Mouse (Mus musculus): Measurements from ENCODE around the gene Adam1a.
"Not testable (repeated sequence)": the region's sequence is repeated elsewhere in the genome, so short reads cannot be mapped to it uniquely, and the experiment has no call there.

Gene Adam1a

DNA sequence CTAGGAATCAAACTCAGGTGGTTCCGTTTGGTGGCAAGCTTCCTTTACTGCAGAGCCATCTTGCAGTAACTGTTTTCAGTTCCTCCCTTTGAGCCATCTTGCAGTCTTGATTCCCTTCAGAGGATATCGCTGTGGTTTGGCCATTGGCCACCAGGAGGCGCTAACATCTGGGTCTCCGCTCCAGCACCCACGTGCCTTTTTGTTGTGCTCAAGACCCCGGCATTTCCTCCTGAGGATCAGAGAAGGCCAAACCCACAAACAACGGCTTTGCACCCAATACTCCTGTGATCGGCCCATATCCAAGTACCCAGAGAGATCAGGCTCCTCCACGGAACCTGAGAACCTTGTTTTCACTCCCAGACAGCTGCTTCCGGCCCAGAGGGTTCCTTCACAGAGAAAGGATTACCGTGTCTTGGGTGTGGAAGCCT, 19.2 kb upstream of the Adam1a start:
- peak; percentile 88 for DNase-seq (ENCODE audit: low spot score)

DNA sequence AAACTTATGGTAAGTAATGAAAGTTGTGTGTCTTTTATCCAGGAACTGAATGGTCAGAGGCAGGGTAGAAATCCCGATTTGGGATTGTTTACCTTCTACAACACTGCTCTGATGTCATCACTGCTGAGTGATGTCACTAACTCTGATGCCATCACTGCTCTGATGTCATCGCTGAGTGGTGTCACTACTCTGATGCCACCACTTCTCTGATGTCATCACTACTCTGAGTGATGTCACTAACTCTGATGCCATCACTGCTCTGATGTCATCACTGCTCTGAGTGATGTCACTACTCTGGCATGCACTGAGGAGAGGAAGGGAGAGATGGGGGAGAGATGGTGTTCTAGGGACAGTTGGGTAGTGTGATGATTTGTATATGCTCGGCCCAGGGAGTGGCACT, 17.2 kb upstream of the Adam1a start:
- DNase-seq (ENCODE audit: low spot score) = no peak

DNA sequence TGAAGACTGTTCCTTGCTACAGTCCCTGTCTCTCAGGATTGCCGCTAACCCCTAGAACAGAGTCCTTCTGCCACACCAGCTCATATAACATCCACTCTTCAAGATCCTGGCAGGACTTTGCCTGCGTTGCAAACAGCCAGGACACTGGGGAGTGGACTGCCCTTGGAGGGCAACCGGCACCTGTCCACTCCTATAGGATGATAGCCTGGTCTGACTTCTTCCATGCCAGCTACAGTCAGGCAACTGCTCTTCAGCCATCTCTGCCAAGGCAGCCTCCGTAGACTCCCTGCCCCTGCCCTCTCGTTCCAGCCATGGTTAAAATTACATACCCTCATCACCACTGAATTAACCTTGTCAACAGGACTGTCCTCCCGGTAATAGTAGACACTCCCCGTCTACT, 3.9 kb upstream of the Adam1a start:
- no peak for DNase-seq (ENCODE audit: low spot score)

DNA sequence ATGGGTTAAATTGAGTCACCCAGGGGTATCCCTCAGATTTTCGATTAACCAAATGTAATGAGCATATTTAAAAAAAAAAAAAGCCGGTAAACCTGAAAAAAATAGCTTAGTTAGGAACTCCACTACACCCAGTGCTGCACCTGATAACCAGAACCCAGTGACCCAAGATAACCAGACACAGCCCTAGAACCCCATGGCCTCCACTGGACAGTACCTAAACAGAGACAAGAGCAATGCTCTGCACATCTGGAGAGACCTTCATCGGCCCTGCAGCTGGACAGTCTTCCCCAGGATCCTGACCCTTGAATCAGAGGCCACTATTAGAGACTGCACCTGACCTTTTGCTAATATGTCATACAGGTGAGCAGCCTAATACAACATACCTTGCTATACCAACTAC, 1.8 kb upstream of the Adam1a start:
- DNase-seq (ENCODE audit: low spot score) = no peak

DNA sequence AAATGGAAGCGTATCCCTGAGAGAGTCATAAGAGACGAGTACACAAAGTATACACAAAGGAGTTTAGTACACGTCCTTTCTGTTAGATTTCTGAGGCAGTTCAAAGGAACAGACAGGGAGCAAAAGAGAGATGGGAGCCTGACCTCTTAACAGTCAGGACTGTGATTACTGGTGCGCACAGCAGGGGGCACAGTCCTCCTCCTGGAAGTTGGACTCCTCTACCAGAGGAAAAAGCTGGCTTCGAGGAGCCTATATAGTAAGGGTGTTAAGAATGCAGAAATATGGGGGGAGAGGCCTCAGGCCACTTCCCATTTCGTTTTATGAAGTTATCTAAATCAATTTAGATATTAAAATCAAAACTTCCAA, 1.2 kb upstream of the Adam1a start:
- DNase-seq (ENCODE audit: low spot score) = peak; percentile 52

DNA sequence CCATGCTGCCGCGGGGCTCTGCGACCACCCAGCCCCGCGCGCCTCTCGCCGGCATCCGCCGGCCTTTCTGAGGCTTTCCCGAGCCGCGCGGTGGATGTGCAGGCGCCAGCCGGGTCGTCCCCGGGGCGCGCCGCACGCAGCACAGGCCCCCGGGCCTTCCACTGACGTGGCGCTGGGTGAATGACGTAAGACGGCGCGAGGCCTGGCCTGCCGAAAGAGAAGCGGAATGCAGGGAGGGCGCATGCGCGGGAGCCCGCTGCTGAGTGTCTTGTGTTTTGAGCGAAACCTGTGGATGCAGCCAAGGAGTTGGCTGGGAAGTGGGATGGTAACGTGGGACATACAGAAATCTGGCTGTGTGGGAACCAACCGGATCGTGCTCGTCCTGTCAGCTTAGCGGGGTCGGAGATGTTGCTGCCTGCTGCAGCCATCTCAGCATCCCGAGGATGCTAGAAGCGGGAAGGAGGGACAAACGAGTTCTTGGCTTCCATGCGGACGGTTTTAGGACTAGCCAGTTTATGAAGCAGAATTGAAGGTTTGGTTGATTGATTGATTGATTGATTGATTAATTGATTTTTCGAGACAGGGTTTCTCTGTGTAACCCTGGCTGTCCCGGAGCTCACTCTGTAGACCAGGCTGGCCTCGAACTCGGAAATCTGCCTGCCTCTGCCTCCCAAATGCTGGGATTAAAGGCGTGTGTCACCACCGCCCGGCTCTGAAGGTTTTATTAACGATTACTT, 679 bp upstream of the Adam1a start, which contains the start of gene Mapkapk5:
TSS of gene Mapkapk5 (minus strand) at position 113 of the 737 bp plus-strand sequence.
- peak; percentile 97 for DNase-seq (ENCODE audit: low spot score)

DNA sequence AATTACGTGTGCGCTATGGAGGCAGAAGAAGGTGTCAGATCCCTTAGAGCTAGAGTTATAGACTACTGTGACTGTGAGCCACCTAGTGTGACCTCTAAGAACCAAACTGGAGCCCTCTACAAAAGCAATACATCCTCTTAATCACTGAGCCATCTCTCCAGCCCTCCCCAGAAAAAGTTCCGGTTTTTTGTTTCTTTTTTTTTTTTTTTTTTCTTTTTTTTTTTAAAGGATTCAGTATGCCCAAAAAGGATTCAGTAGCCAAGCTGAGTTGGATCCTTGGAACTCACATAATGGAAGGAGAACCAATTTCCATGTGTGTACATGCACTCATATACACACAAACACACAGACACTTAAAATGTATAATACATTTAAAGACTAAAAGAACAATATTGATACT, 1.9 kb downstream of the Adam1a start:
- DNase-seq (ENCODE audit: low spot score) = no peak

DNA sequence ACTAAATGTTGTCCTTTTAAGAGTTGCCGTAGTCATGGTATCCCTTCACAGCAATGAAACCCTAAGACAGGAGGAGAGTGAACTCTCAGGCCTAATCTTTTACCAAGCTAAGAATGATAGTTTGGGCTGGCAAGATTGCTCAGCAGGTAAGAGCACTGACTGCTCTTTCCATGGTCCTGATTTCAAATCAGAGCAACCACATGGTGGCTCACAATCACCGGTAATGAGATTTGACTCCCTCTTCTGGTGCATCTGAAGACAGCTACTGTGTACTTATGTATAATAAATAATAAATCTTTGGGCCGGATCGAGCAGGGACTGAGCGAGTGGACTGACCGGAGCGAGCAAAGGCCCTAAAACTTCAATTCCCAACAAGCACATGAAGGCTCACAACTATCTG, 4.0 kb downstream of the Adam1a start:
- DNase-seq (ENCODE audit: low spot score) = no peak

DNA sequence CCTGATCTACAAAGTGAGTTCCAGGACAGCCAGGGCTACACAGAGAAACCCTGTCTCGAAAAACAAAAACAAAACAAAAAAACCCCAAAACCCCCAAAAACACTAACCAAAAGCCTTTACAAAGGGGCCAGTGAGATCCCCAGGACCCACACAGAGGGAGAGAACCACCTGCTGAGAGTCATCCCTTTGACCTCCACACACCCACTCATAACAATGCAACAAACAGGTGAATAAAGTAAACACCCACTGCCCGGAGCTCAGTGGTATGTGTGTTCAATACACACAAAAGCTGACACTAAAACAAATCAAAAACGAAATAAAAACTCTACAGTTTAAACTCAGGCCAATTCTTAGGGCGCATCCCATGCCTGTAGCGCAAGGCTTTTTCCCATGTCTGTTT, 5.2 kb downstream of the Adam1a start:
- DNase-seq (ENCODE audit: low spot score) = no peak

DNA sequence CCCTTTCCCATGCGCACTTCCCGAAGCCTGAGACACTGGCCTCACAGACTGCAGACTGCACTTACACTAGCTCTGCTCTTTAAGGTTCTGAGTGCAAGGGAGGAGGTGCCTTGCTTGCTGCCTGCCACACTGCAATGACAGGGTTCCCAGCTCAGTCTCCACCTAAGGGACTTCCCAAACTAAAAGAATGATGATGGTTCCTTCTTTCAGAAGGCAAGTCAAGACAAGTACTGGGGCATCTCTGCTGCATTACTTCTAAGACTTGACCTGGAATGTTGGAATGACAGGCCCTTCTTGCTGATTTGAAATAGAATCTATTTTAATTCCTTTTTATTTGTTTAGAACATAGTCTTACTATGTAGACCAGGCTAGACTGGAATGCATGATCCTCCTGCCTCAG, 7.7 kb downstream of the Adam1a start:
- no peak for DNase-seq (ENCODE audit: low spot score)

DNA sequence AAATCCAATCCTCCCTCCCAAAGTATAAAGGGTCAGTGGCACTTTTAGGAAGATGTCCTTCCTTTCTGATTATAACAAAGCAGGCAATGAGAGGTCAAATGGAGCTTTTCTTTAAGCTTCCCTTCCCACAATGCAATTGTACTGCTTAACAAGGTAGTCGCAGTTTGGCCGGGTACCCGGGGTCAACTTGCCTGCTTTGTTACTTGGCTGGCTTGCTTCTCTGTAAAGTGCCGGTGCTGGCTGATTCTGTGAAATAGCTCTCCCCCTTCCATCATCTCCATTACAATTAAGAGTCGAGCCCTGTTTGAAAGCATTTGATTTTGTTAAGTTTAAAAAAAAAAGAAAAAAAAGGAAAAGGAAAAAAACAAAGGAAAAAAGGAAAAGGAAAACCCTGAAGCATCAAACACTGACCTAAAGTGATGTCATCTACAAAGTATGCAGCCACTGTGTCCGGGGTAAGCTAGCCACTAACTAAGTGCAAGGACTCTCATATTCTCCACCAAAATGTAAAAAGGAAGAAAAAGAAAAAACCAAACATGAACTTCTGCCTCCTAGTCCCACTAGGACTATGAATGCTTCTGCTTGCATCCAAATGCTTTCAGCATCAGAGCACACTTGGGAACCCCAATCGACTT, 8.2 kb downstream of the Adam1a start:
- DNase-seq (ENCODE audit: low spot score) = no peak

DNA sequence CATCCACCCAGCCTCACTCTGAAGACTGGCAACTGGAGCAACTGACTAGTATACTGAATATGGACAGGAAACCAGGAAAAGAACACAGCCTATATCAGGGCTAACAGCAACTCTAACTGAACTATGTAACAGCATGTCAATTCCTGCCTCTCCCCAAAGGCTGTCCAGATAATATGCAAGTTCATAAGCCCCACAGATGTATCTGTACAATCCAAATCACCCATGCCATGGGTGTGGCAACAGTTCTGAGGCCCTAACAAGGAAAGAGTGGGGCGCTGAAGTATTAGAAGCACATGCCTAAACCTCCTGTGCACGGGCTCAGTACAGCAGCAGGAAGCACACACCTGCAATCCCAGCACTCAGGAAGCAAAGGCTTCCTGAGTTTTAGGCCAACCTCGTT, 10.2 kb downstream of the Adam1a start:
- no peak for DNase-seq (ENCODE audit: low spot score)

DNA sequence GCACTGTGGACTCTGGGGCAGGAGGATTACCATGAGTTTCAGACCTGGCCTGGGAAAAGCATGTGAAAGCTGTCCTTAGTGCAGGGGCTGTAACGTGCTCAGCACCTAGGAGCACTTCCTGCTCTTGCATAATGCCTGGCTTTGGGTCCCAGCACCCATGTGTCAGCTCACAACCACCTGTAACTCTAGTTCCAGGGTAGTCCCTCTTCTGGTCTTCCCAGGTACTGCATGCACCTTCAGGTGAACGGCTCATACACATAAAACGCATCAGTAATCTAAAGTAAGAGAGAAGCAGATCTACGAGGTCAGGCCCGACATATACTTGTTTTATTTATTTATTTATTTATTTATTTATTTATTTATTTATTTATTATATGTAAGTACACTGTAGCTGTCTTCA, 10.8 kb downstream of the Adam1a start:
- no peak for DNase-seq (ENCODE audit: low spot score)

DNA sequence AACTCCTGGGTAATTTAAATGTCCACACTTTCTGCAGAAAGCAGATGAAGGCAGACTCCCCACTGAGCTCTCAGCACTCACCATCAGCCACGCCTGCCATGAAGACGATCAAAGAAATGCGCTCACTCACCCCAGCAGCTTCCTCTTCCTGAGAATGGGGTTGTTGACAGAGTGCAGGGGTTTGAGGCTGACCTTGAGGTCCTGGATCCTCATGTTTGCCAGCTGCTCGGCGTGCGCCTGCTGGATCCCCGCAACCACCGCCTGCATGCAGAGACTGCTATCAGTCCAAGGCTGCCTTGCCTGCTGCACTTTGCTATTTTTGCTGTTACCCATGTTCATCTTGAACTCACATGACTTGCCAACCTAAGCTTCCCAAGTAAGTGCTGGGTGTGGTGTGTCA, 18.3 kb downstream of the Adam1a start:
- no peak for DNase-seq (ENCODE audit: low spot score)

DNA sequence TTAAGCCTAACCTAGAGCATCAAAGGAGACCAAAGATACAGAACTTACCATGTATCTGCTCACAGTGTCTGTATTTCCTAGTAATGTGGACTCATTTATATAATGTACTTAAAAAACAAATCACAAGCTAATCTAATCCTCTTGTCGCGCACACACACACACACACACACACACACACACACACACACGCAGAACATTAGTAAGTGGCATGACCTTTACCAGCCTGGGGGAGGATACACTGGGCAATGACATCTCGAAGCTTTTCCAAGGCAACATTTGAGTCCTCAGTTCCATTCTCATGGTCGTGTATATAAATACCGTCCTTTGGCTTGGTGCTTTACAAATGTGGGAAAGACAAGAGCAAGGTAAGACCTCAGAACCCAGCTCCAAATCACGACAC, 18.8 kb downstream of the Adam1a start:
- DNase-seq (ENCODE audit: low spot score) = no peak

DNA sequence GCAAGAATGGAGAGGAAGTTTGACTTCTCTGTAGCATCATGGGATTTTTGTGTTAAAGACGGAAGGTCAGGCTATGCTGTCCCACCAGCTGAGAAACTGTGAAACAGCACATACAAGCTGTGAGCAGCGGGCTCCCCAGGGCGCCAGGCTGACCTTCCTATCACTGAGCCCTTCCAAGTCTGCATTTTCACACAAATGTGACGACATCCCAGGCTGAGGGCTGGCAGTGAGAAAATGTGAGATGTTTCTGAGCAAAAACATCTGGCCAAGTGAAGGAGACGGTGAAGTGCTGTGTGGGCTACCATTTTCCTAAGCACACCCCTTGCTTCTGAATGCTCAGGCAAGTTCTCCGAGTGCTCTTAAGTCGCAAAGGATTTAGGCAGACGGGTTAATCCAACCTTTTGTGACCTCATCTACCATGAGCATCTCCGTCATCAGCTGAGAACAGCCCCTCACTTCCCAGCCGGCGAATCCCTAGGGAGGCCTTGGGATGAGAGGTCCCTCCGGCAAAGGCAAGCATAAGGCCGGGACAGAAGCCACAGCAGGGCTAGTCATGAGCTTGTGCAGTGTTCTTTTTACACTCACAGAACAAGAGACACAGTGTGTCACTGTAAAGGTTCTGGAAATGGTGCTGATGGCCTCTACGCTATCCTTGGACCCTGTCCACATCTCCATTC, 19.4 kb downstream of the Adam1a start:
- no peak for DNase-seq (ENCODE audit: low spot score)

DNA sequence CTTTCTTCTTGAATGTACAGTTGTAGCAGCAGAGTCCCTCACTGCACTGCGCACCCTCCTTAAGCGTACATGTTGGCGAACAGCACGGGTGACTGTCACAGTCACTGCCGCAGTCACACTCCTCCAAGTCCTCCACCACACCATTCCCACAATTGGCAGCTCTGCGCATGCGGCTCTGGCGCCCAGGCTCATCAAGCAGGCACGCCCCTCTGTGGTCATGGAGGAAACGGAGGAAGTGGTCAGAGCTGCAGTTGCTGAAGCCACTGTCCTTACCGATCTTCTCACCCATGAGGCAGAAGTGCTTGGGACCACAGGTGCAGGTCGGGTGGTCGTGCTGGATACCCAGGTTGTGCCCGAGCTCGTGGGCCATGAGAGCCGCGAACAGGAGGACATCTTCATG, 25.5 kb downstream of the Adam1a start:
- not testable (repeated sequence) for DNase-seq (ENCODE audit: low spot score)

DNA sequence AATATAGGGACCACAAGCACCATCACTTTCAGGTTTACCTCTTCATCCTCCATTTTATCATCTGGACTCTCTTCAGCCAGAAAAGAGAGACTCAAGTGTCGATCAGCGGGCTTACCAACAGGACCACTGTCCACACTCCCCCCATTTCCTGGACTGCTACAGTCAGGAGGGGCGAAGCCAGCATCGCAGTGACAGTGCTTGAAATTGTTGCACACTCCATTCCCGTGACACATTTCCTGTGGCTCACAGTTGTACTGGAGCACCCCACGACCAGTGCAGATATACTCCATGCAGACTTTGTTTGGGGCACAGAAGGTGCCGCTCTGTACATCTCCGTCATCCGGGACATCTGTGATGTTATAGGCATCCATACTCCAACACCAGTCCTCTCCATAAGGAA, 26.3 kb downstream of the Adam1a start:
- no peak for DNase-seq (ENCODE audit: low spot score)

DNA sequence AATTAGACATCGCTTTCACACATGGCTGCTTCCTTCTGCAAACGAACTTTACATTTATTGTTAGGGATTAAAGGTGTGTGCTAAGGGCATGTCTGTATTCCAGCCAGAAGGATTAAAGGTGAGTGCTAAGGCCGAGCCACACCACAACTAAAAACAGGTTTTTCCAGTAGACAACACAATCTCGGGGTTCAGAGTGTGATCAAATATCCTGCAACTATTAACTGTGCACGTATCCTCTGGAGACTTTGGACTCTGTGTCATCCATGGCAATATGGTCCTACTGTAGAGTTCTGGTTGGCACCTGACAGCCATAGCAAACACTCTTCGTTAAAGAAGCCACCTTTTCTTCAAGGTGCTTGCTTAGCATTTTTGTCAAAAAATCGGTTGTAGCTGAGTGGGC, 35.3 kb downstream of the Adam1a start:
- no peak for DNase-seq (ENCODE audit: low spot score)

DNA sequence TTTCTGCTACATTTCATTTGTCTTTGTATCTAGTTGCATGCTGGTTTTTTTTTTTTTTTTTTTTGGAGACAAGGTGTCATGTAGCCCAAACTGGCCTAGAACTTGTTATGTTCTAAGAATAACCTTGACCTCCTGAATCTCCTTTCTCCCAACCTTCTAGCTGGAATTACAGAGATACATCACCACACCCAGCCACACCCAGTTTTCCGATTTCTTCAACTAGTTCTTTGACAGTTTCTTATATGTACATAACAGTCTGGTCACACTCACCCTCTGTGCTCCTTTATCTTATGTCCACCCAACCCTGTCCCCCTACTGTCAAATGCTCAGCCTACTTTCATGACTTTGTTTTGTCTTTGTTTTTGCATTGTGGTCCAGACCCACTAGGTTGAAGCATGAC, 38.4 kb downstream of the Adam1a start:
- no peak for DNase-seq (ENCODE audit: low spot score)

DNA sequence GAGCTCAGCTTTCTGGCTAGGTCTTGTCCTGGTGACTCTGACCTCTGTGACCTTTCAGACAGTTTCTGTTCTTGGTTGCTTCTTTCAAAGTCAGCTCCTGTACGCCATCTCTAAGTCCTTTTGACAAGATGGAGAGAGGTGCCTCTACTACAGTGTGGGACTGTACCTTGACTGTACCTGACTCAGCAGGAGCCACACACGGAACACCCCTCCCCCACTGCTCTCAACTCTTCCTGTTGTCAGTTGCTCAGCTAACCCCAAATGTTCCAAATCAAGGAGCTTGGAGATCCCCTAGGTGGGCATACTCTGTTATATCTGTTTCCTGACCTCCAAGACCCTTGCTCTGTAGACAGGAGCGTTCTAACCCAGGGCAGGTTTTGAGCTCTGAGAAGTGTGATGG, 42.1 kb downstream of the Adam1a start, which contains the start of gene Adam1b:
TSS of gene Adam1b (minus strand) at position 205 of the 400 bp plus-strand sequence.
- no peak for DNase-seq (ENCODE audit: low spot score)

DNA sequence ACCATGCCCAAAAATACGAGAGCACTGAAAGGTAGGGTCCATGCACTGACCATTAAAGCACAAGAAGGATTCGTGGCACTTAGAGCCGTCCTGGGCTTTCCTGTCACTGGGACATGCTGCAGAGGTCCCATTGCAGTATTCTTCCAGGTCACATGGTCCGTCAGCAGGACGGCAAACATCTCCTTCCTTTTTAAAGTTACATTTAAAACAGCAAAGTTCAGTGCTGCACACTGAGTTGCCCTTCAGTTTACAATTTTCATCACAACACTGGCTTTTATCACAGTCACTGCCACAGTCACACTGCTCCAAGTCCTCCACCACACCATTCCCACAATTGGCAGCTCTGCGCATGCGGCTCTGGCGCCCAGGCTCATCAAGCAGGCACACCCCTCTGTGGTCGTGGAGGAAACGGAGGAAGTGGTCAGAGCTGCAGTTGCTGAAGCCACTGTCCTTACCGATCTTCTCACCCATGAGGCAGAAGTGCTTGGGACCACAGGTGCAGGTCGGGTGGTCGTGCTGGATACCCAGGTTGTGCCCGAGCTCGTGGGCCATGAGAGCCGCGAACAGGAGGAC, 43.8 kb downstream of the Adam1a start:
- DNase-seq (ENCODE audit: low spot score) = not testable (repeated sequence)

DNA sequence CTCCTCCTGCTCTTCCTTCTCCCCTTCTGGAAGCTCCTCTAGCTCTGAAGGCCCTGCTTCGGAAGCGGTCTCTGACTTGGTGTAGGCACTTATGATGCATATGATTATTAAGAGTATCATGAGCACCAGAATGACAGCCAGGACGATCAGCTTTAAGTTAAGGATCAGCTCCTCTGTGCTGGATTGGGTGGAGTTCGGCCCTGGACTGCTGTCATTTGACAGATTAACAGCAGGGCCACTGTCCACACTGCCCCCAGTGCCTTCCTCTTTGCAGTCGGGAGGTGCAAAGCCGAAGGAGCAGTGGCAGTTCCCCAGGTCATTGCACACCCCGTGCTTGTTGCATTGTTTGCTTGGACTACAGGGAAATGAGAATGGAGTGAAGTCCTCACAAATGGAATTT, 44.6 kb downstream of the Adam1a start:
- no peak for DNase-seq (ENCODE audit: low spot score)
